Mouse (Mus musculus) left cerebral cortex, postnatal 25 days (tissue): ENCODE results near the gene Arhgef17. TPM values are rescaled to one million over a fixed set of nuclear protein-coding genes. Genes with fewer than 3 reads are reported as not detected.
A peak's percentile ranks its signal among the peaks of the same experiment; 100 is the strongest.

Experiments used
- DNase-seq, 2 experiments: peaks; one replicate each; pipeline ENCODE4 v3.0.0; 2022; ENCODE audit warnings: low spot score in 2 of 2, mixed read lengths in 1 of 2
- intact Hi-C: fragments of 180-260 bp; cut with DNase I; formaldehyde crosslinking; loops from one replicate; pipeline ENCODE4 v1.15.1; 2025
- total RNA-seq, 2 experiments: library from RNA; stranded (reverse); gene quantifications; 2 replicates each; pipeline ENCODE4 v1.2.3; 2021

Gene Arhgef17
- total RNA-seq, 2 experiments from 2014 or later = 109 to 120 TPM

- intact Hi-C loops = no loop called here
- DNase-seq = no peak
These were observed 12.7 kb downstream of the Arhgef17 start for GRCm38 (mm10) chr7:100919006-100919808.

- intact Hi-C loops = no loop called here
- DNase-seq = no peak
These were observed 13.7 kb downstream of the Arhgef17 start for GRCm38 (mm10) chr7:100918176-100918575.

DNA sequence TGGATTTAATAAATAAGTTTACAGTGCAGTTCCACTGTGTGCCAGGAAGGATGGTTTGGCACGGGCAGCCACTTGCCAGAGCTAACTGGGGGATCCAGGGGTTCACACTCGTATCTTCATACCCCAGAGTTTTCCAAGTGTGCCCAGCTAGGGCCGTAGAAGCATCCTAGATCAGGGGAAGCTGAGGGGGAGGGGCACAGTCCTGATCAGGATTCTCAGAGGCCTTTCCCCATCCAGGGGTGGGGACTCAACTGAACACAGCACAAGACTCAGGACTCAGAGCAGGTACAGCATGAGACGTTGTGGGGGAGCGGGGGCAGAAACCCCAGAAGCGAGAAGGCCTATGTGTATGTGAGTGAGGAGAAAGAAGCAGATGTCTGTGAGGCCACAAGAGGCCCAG, 14.2 kb downstream of the Arhgef17 start:
- intact Hi-C loops = no loop called here
- no peak for DNase-seq

- no peak for DNase-seq
- intact Hi-C loops = no loop called here
These were observed 15.4 kb downstream of the Arhgef17 start for GRCm38 (mm10) chr7:100916526-100916925.

GRCm38 (mm10) chr7:100915204-100915603, 16.7 kb downstream of the Arhgef17 start:
- DNase-seq = no peak
- intact Hi-C loops = no loop called here

DNA sequence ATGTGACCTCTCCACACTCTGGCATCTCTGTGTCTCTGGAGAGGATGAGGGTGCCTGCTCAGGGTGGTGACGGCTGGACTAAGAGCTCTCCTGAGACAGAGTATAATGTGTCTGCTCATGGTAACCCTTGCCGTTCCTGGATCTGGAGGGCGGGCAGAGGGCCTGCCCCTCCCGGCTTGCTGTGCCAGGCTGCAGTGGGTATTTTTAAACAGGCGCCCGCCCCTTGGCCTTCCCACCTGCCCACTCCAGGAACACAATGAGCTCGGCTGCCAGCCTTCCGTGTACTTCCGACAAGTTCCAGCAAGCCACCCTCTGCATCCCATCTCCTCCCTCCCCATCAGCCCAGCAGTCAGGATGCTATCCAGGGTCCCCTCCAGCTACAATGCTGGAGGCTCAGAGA, 20.1 kb downstream of the Arhgef17 start:
- peak in 1 of 2 experiments; percentile 33 for DNase-seq
- intact Hi-C loops = no loop called here

DNA sequence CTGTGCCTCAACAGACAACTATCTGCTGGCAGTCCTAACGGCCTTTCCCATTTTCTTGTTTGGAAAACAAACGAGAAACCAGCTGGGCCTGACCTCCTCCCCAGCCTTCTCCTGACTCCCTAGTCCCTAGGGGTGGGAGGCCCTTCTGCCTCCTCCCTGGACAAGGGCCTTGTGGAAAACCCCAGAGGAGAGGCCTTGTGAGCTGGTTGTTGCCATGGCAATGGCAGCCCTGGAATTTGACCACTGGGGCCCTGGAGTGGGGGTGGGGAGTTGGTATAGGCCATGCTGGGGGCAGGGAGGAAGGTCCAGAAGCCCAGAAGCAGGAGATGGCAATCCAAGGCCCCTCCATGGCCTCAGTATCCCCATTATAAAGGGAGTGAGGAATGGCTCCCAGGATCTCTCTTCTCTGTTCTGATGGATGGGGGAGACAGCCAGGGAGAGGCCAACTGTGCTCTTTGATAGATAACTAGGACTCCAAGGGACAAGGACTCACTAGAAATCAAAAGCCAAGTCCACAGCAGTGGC, 20.6 kb downstream of the Arhgef17 start:
- intact Hi-C loops = no loop called here
- no peak for DNase-seq

DNA sequence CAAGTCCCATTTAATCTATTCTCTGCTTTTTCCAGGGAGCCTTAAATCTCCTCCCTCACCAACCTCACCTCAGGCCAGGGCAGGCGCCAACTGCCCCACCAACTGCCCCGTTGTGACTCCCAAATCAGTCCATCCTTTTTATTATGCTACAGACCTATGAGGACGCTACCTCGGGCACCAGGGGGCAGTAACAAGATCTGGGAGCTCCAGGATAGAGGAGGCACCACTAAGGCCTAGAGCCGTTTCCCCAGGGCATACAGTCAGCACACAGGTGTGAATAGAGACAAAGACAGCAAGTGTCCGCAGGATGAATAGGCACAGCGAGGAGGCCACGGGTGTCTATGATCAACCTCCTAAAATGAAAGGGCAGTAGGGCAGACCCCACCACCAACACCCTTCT, 23.3 kb downstream of the Arhgef17 start:
- intact Hi-C loops = loop anchor here (10.0 kb wide), 1 partner anchor 376 kb away; no protein-coding TSS in a partner anchor
- DNase-seq = no peak

DNA sequence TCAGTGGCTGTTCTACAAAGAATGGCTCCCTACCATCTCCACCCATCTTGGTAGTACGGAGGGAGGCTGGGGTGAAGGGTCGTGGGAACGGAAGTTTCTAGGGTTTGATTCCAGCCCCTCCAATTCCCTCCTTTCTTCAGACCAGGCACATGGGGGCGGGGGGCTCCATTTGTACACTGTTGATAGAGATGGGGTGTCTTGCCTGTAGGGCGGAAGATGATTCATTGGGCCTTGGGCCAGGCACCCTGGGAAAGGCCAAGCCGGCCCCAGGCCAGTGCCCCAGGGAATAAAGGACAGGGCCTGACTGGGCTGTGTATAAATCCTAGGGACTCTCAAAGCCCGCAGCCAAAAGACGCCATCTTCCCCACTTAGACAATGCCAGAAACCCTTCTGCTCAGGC, 23.8 kb downstream of the Arhgef17 start:
- intact Hi-C loops = loop anchor here (10.0 kb wide), 1 partner anchor 377 kb away; no protein-coding TSS in a partner anchor
- no peak for DNase-seq

- peak; percentile 82 to 88 for DNase-seq
These were observed 24.7 kb downstream of the Arhgef17 start for GRCm38 (mm10) chr7:100907231-100907630.

GRCm38 (mm10) chr7:100906029-100906789, 25.7 kb downstream of the Arhgef17 start:
- intact Hi-C loops = loop anchor here (2.0 to 10.0 kb wide), 2 partner anchors 147 to 379 kb away; no protein-coding TSS in a partner anchor
- DNase-seq = no peak

More at GRCm38 (mm10) chr7:100907231-100907630, 24.7 kb downstream of the Arhgef17 start:
- intact Hi-C loops = loop anchor here (1.0 to 10.0 kb wide), 3 partner anchors 25 to 378 kb away; partner anchors contain the start of gene Arhgef17

GRCm38 (mm10) chr7:100905037-100905436, 26.9 kb downstream of the Arhgef17 start:
- no peak for DNase-seq
- intact Hi-C loops = loop anchor here (10.0 kb wide), 1 partner anchor 380 kb away; no protein-coding TSS in a partner anchor

GRCm38 (mm10) chr7:100904612-100905011, 27.3 kb downstream of the Arhgef17 start:
- no peak for DNase-seq
- intact Hi-C loops = loop anchor here (10.0 kb wide), 1 partner anchor 380 kb away; no protein-coding TSS in a partner anchor

DNA sequence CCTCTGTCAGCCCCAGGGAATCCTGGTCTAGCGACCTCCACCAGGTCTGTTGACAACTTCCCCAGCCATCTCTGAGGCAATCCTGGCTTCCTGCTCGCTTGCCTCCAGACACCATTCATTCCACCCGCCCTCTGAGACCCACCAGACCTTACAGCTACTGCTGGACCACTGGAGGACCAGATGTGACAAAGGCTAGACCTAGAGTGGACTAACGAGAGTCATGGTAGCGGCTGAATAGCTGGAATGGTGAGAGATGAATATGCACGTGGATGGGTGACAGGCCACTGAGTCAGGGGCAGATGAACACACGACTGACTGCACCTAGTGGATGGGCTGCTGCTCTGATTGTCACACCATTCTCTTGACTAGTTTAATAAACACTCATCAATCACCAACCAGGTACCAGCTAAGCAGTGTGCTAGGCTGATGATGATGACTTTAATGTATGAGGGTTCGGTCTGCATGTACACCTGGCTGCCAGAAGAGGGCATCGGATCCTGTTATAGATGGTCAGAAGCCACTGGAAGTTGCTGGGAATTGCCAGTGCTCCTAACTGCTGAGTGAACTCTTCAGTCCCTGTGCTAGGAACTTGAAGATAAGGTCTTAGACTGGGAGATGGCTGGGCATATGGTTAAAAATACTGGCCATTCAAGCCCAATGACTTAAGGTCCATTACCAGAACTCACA, 29.3 kb downstream of the Arhgef17 start:
- intact Hi-C loops = loop anchor here (10.0 kb wide), 1 partner anchor 382 kb away; no protein-coding TSS in a partner anchor
- no peak for DNase-seq

- intact Hi-C loops = no loop called here
- no peak for DNase-seq
These were observed 34.1 kb downstream of the Arhgef17 start for GRCm38 (mm10) chr7:100897828-100898227.

GRCm38 (mm10) chr7:100894833-100895226, 37.1 kb downstream of the Arhgef17 start:
- intact Hi-C loops = no loop called here

GRCm38 (mm10) chr7:100894057-100894832, 37.7 kb downstream of the Arhgef17 start:
- peak; percentile 73 to 76 for DNase-seq
- intact Hi-C loops = no loop called here

More at GRCm38 (mm10) chr7:100894833-100895226, 37.1 kb downstream of the Arhgef17 start:
- no peak for DNase-seq

GRCm38 (mm10) chr7:100893249-100894056, 38.5 kb downstream of the Arhgef17 start:
- DNase-seq = peak; percentile 52 to 65
- intact Hi-C loops = no loop called here
